Mouse (Mus musculus): ENCODE measurements around the gene Plekhj1.

- no peak for TF ChIP-seq POLR2A (IDR thresholded peaks at IDR 0.05; ENCODE audit: low read depth, low read length)
- no peak for TF ChIP-seq CTCF (conservative IDR thresholded peaks at IDR 0.05; ENCODE audit: insufficient read depth, insufficient read length, low read depth, low read length)
Measured at GRCm38 (mm10) chr10:80839848-80840247, 41.4 kb upstream of the Plekhj1 start.
